Mouse (Mus musculus): ENCODE results near the gene Bcr.

The Bcr gene

GRCm38 (mm10) chr10:75178911-75179310 is 118.5 kb downstream of the Bcr start:
- DNase-seq (ENCODE audit: low spot score in 2 of 2), result no peak

DNA sequence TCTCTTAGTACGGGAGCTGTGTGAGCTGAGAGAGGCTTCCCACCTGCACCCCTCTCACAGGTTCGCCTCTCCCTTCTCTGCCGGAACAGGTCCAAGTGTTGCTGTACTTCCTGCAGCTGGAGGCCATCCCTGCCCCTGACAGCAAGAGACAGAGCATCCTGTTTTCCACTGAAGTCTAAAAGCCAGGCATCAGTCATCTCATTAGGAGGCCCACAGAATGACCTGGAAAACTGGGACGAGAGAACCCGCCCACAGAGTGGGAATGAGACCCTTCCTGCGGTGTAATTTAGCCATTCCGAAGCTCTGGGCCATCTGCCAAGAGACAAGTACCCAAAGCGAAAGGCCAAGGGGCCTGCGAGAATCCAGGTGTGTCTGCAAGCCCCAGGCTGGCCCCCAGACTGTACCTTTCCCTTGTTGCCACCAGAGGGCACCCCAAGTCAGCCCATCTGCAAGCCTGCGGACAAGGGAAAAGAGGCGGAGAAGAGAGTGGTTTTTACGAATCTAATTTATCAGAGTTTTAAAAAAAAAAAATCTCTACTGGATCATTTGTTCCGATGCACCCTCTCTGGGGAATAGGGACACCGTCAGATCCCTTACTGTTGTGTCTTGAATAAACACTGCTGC is 121.9 kb downstream of the Bcr start:
- DNase-seq (ENCODE audit: low spot score in 2 of 2), result peak; percentile 71 to 78

DNA sequence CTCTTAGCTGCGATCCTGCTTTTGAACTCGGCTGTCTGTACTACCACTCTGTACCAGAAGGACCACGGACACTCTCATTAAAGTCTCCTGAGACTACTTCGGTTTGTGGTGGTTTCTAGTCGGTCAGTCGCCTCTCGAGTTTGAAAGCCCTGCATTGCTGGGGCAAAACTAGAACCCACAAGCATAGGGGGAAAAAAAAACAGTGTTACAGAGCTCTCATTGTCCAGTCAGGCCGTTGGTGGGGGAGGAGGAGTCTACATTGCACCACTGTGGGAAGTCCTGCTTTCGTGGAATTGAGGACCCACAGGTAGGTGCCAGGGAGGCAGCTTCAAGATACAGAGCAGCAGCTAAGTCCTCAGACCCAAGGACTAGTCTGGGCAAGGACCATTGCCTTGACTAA is 124.4 kb downstream of the Bcr start:
- DNase-seq (ENCODE audit: low spot score in 2 of 2), result no peak

DNA sequence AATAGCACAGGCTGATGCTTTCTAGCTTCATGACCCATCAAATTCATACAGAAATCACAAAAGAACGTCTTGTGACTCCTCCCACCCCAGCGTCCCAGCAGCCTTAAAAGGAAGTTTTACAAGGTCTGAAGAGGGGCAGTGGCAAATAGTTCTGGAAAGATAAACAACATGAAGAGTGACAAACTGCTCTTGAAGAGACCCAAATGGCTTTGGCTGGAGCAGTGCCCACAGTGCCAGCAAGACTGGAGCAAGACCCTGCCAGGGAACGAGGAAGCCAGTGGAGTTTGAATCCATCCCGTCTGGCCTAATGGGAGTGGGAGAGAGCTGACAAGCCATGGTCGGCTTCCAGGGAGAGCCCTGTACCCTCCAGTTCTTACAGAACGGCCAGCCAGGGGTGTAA is 126.2 kb downstream of the Bcr start:
- no peak for DNase-seq (ENCODE audit: low spot score in 2 of 2)

DNA sequence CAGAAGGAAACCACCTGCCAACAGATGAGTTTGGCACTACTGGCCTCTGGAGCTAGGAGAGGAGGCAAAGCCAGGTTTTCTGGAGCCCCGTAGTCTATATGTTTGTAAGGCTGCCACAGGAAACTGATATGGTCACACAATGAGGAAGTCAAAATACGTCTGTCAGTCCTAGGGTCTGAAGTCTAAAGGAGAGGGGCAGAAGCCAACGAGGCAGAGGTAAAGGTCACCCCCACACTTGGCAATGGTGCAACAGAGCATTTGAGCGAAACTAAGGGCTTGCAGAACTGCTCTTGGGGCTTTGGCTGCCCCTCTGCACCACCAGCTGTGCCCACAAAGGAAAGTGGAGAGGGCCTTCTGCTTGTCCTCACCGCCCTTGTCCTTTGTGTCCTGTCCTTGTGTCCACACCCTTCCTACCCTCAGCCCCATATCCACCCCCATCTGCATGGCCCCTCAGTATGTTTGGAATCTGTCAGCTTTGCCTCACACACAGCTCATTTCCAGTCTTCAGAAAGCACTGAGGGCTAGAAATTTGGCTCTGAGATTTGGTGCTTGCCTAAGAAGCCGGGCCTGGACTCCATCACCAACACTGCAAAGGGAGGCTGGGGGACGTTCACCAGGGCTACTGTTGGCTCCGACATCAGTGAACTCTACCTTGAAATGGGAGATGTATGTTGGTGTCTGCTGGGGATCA is 127.1 kb downstream of the Bcr start:
- DNase-seq (ENCODE audit: low spot score in 2 of 2), result no peak

DNA sequence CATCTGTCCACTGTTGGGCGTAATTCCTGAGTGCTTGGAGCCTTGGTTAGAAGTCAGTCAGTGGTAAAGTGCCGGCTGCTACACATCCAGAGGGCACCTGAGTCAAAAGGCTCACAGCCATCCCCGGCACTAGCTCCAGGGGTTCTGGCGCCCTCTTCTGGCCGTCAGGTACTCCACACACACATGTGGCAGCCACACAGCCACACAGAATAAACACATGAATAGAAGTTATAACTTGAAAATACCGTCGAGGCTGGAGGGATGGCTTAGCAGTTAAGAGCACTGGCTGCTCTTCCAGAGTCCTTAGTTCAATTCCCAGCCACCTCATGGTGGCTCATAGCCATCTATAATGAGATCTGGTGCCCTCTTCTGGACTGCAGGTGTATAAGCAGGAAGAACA is 131.3 kb downstream of the Bcr start:
- DNase-seq (ENCODE audit: low spot score in 2 of 2), result no peak

DNA sequence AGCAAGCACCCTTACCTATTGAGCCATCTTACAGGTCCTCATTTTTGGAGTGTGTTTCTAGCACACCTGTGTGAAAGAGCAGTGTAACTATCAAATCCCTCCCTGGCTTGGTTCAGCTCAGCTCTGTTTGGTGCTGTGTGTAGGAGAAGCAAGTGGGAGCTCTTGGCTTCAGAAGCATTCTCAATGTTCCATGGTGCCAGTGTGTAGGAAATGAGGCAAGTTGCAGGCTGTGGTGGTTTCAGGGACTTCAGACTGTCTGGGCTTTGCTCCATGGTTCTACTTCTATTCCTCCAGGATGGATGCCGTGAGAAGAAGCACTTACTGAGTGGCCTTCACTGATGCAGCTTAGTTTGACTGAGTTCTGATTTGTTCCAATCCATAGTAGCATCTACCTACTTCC is 137.4 kb downstream of the Bcr start:
- peak in 1 of 2 experiments; percentile 24 for DNase-seq (ENCODE audit: low spot score in 2 of 2)

- DNase-seq (ENCODE audit: low spot score in 2 of 2), result no peak
Observed at GRCm38 (mm10) chr10:75200733-75201132, 140.3 kb downstream of the Bcr start.

DNA sequence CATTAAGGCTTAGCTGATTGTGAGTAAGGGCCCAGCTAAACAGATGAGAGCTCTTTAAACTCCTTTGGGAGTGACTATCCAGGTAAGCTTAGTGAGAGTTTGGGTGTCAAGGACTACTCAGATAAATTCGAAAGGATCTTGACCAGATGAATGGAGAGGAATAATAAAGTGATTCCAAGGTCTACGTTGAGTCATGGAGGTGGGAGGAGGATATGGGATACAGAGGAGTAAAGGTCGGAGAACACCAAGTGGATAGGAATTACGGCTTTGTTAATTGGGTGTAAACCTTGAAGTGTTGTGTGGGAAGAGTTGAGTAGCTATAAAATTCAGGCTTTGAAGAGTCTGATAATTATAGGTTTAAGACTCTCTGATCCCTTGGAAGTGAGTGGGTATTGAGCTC is 145.8 kb downstream of the Bcr start:
- DNase-seq (ENCODE audit: low spot score in 2 of 2), result no peak

DNA sequence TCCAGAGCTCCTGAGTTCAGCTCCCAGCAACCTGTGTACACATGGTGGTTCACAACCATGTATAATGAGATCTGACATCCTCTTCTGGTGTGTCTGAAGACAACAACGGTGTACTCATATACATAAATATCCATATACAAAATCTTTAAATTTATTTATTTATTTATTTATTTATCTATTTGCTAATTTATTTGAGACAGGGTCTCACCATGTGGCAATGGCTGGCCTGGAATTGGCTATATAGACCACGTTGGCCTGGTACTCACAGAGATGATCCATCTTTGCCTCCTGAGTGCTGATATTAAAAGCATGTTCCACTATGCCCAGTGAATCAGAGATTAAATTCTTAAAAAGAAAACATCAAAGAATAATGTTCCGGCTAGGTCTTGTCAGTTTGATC is 150.4 kb downstream of the Bcr start:
- DNase-seq (ENCODE audit: low spot score in 2 of 2), result no peak

DNA sequence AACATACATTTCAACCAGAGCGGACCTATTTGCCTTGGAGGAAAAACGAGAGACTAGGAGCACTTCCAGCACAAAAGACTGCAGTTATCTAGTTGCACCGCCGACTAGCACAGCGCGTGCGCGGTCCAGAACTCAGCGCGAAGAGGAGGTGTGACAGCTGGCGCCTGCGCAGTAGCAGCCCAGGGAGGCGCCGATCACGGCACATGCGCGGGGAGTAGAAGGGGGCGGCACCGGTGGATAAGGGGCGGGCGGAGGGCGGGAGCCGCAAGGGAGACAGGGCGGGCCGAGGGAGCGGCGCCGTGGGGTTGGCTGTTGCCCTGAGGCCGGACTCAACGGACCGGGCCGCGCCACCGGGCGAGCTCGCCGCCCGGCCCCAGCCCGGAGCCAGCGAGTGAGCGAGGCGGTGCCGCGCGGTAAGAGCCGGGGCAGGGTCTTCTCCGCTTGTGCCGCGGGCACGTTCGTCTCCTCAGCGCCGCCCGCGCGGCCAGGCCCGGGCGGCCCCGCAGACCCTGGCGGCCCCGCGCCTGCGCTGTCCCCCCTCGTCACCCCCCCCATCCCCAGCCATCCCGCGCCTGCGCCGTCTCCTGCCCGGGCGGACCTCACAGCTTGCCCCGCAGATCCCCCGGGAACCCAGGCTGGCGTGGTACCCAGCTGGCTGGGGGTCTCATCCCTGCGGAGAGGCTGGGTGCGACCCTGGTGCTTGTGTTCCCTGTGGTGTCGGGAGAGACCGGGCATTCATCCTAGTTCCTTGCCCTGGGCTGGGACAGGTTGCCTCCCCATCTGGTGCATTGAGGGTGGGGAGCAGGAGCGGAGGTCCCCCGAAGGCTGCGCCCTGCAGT is 151.6 kb downstream of the Bcr start, which contains the start of gene Specc1l:
TSS of gene Specc1l (plus strand) at position 267 of the 839 bp plus-strand sequence.
- DNase-seq (ENCODE audit: low spot score in 2 of 2), result peak; percentile 94 to 97

- DNase-seq (ENCODE audit: low spot score in 2 of 2), result peak in 1 of 2 experiments; percentile 19
Observed at GRCm38 (mm10) chr10:75212981-75213380, 152.6 kb downstream of the Bcr start.

GRCm38 (mm10) chr10:75220722-75221121 is 160.3 kb downstream of the Bcr start:
- no peak for DNase-seq (ENCODE audit: low spot score in 2 of 2)

GRCm38 (mm10) chr10:75221936-75222610 is 161.7 kb downstream of the Bcr start:
- no peak for DNase-seq (ENCODE audit: low spot score in 2 of 2)

GRCm38 (mm10) chr10:75222611-75222998 is 162.2 kb downstream of the Bcr start:
- peak; percentile 12 to 20 for DNase-seq (ENCODE audit: low spot score in 2 of 2)

DNA sequence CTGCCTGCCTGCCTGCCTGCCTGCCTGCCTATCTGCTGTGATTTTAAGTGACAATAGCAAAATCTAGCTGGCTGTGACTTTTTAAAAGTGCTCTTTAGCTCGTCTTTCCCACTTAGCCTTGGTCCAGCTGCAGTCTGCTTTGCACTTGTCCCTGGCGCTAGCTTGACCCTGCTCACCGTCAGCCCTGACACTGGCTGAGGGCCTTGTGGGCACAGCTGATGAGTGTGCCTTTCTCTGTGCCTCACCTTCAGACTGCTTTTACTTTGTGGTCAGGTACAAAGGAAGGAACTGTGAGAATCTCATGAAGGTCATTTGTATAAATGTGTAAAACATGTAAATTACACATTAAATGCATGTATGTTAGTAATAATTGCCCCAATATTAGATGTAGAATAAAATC is 163.8 kb downstream of the Bcr start:
- no peak for DNase-seq (ENCODE audit: low spot score in 2 of 2)

DNA sequence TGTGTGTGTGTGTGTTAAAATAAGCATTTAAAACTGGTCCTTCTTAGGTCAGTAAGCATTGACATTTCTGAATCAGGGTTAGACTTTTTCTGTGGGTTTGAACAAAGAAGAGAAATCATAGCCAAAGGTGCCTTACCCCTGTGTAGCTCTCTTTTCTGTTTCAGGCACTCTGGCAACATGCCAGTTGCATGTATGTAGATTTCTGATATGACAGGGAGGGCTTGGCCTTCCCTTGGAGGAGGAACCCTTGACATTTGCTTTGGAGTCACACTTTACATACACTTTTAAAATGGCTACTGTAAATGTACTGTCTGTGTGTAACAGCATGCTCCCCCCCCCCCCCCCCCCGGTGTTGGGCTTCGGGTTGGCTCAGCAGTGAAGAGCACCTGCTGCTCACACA is 164.2 kb downstream of the Bcr start:
- DNase-seq (ENCODE audit: low spot score in 2 of 2), result no peak

DNA sequence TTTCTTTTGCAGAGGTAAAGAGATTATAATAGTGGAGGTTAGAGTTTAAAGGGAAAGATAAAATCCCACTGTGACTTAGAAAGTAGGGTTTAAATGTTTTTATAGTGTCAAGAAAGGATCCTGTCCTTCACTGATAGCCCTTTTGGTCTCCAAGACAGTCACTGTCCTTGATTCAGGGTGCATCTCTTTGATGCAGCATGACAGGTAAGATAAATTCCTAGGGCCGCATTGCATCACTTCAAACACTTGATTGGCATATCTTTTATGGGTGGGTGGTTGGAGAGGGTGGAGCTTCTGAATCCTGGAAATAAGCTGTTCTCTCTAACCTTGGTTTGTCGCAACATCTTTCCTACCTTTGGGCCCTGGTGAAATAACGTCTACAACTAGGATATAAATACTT is 167.0 kb downstream of the Bcr start:
- DNase-seq (ENCODE audit: low spot score in 2 of 2), result no peak

DNA sequence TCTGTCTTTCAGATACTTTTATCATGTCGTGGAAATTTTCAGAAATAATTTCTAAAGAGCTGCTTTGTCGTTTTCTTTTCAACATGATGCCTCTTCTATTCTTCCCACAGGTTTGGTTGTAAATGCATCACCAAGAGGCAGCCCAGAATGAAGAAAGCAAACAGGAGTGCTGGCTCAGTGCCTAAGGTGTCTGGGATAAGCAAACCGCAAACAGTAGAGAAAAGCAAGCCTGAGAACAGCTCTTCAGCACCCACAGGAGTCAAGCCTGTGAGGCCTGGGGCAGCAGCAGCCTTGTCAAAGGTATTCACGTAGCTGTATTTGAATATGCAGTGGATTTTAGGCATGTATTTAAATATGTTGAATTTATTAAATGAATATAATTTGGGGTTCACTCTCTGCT is 170.2 kb downstream of the Bcr start:
- no peak for DNase-seq (ENCODE audit: low spot score in 2 of 2)

- no peak for DNase-seq (ENCODE audit: low spot score in 2 of 2)
Observed at GRCm38 (mm10) chr10:75231876-75232275, 171.5 kb downstream of the Bcr start.

DNA sequence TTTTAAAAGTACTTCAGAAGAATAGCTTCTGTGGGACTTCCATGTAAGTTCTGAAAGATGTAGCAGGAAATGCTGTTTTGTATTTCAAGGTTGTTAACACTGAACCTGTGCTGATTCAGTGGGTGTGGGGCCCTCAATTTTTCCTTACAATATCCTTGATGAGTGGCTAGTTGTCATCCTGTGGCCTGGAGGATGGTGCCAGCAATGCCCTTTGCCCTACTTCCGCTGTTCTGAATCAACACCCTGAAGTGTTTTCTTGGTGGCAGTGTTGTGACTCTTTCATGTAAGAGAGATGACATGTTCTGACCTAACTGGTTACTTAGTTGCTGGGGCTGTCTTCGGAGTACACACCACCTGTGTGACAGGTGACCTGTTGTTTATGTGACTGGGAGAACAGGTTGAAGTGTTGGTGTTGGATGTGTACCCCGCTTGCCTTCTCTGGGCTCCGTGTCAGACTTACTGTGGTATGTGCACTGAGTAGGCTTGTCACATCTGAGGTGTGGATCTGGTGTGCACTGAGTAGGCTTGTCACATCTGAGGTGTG is 172.3 kb downstream of the Bcr start:
- DNase-seq (ENCODE audit: low spot score in 2 of 2), result no peak

DNA sequence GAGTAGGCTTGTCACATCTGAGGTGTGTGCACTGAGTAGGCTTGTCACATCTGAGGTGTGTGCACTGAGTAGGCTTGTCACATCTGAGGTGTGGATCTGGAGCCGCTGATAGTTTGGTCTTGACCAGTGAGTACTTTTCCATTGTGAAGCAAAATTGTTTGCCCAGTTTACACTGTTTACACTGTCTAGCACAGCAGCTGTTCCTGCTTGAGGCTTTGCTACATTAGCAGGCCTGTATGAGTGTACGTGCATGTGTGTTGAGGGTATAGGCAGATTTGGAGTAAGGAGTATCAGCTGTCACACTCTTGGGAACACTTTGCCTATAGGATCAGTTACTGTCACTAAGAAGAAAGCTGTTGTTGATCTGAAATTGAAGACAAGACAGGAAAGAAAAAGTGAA is 173.1 kb downstream of the Bcr start:
- DNase-seq (ENCODE audit: low spot score in 2 of 2), result no peak
